ENCODE assay signal across 20 mouse cellular contexts in genomic region chr10:12575849-12576435, GRCm38 (mm10).
DNase-seq lines count a peak whose midpoint lies in the region; ATAC-seq and TF ChIP-seq lines count a peak whose summit lies in the region.
"Had no signal": no experiment of that assay in that cellular context is flagged by ENCODE, and none has a peak within 500 bp of the region (broad histone marks: within the 10 kb centered on the region; RNA-seq: fewer than 3 reads in every experiment).

No protein-coding gene starts in this region.

- H3K27me3 ChIP-seq in embryonic facial prominence, embryonic 10.5 days (replicated peaks; ENCODE audit: low read depth, poor library complexity, severe bottlenecking): no peaks in the 10 kb centered on the region
- H3K27me3 ChIP-seq in embryonic facial prominence, embryonic 11.5 days (ENCODE audit: control insufficient read depth, insufficient read depth, low read length): no peaks in the 10 kb centered on the region
- H3K27me3 ChIP-seq in embryonic facial prominence, embryonic 13.5 days: no peaks in the 10 kb centered on the region
- no peaks in the 10 kb centered on the region for H3K27me3 ChIP-seq in limb, embryonic 14.5 days (ENCODE audit: control insufficient read depth, insufficient read depth, low read length)
- H3K27me3 ChIP-seq in hindbrain, embryonic 12.5 days: no peaks in the 10 kb centered on the region
- no peaks in the 10 kb centered on the region for H3K27me3 ChIP-seq in hindbrain, embryonic 11.5 days (ENCODE audit: control insufficient read depth, insufficient read depth, low read length)
- H3K27me3 ChIP-seq: embryonic facial prominence, embryonic 15.5 days; forebrain, embryonic 12.5 days had no signal

- peak; percentile 77 for ATAC-seq in embryonic facial prominence, embryonic 11.5 days (replicated peaks; ENCODE audit: insufficient number of reproducible peaks, low FRiP score, low TSS enrichment, low read depth)
- ATAC-seq in embryonic facial prominence, embryonic 13.5 days (ENCODE audit: insufficient number of reproducible peaks, insufficient read depth, low FRiP score, low TSS enrichment, low read depth): peak; percentile 66; the same call in 1 of the 2 replicates
- no peak for ATAC-seq in limb, embryonic 14.5 days (ENCODE audit: low FRiP score, low read depth)
- ATAC-seq in hindbrain, embryonic 12.5 days (ENCODE audit: low FRiP score): no peak
- no peak for ATAC-seq in hindbrain, embryonic 11.5 days (ENCODE audit: low FRiP score)
- ATAC-seq: forebrain, embryonic 14.5 days; forebrain, embryonic 16.5 days had no signal

- no peak overlapping the region; the same call in 1 of the 2 replicates for H3K27ac ChIP-seq in embryonic facial prominence, embryonic 10.5 days (replicated peaks)
- H3K27ac ChIP-seq in embryonic facial prominence, embryonic 11.5 days (replicated peaks; ENCODE audit: low read depth, low read length): no peak overlapping the region
- H3K27ac ChIP-seq in embryonic facial prominence, embryonic 13.5 days: peak overlapping the region; percentile 57; the same call in 1 of the 2 replicates
- no peak overlapping the region for H3K27ac ChIP-seq in limb, embryonic 14.5 days (replicated peaks; ENCODE audit: low read depth, low read length)
- no peak overlapping the region for H3K27ac ChIP-seq in hindbrain, embryonic 12.5 days
- H3K27ac ChIP-seq in hindbrain, embryonic 11.5 days (ENCODE audit: low read depth, low read length): no peak overlapping the region
- H3K27ac ChIP-seq: embryonic facial prominence, embryonic 15.5 days; forebrain, embryonic 10.5 days; forebrain, embryonic 12.5 days had no signal

- H3K4me1 ChIP-seq in embryonic facial prominence, embryonic 10.5 days: peaks cover 56% of the 10 kb centered on the region
- H3K4me1 ChIP-seq in embryonic facial prominence, embryonic 11.5 days (ENCODE audit: control insufficient read depth, insufficient read depth, low read length): no peaks in the 10 kb centered on the region
- peaks cover 52% of the 10 kb centered on the region for H3K4me1 ChIP-seq in embryonic facial prominence, embryonic 13.5 days
- peaks cover 12% of the 10 kb centered on the region for H3K4me1 ChIP-seq in limb, embryonic 14.5 days (ENCODE audit: control insufficient read depth, insufficient read depth, low read length)
- H3K4me1 ChIP-seq in hindbrain, embryonic 12.5 days: peaks cover 8% of the 10 kb centered on the region
- H3K4me1 ChIP-seq in hindbrain, embryonic 11.5 days (replicated peaks; ENCODE audit: control insufficient read depth, insufficient read depth, low read length): no peaks in the 10 kb centered on the region; the same call in 1 of the 2 replicates

- H3K9me3 ChIP-seq in embryonic facial prominence, embryonic 10.5 days: no peaks in the 10 kb centered on the region
- no peaks in the 10 kb centered on the region for H3K9me3 ChIP-seq in embryonic facial prominence, embryonic 11.5 days (replicated peaks; ENCODE audit: control insufficient read depth, low read length)
- H3K9me3 ChIP-seq in embryonic facial prominence, embryonic 13.5 days: no peaks in the 10 kb centered on the region
- H3K9me3 ChIP-seq in limb, embryonic 14.5 days (ENCODE audit: control insufficient read depth, low read length): no peaks in the 10 kb centered on the region
- no peaks in the 10 kb centered on the region for H3K9me3 ChIP-seq in hindbrain, embryonic 12.5 days (replicated peaks)
- H3K9me3 ChIP-seq in hindbrain, embryonic 11.5 days (ENCODE audit: control insufficient read depth, low read length): no peaks in the 10 kb centered on the region
- H3K9me3 ChIP-seq: embryonic facial prominence, embryonic 15.5 days; forebrain, embryonic 10.5 days; forebrain, embryonic 12.5 days had no signal

- H3K4me3 ChIP-seq in embryonic facial prominence, embryonic 10.5 days: no peak overlapping the region
- H3K4me3 ChIP-seq in embryonic facial prominence, embryonic 11.5 days (ENCODE audit: low read depth, low read length): no peak overlapping the region
- H3K4me3 ChIP-seq in embryonic facial prominence, embryonic 13.5 days: no peak overlapping the region
- H3K4me3 ChIP-seq in limb, embryonic 14.5 days (replicated peaks; ENCODE audit: low read length): no peak overlapping the region
- H3K4me3 ChIP-seq in hindbrain, embryonic 12.5 days: no peak overlapping the region
- no peak overlapping the region for H3K4me3 ChIP-seq in hindbrain, embryonic 11.5 days (ENCODE audit: low read depth, low read length)
- H3K4me3 ChIP-seq: embryonic facial prominence, embryonic 15.5 days; erythroblast, embryonic 14.5 days; forebrain, embryonic 10.5 days; forebrain, embryonic 12.5 days had no signal

- H3K36me3 ChIP-seq in embryonic facial prominence, embryonic 10.5 days (replicated peaks): no peaks in the 10 kb centered on the region
- no peaks in the 10 kb centered on the region for H3K36me3 ChIP-seq in embryonic facial prominence, embryonic 11.5 days (replicated peaks; ENCODE audit: control insufficient read depth, insufficient read depth, low read depth, low read length)
- H3K36me3 ChIP-seq in embryonic facial prominence, embryonic 13.5 days: no peaks in the 10 kb centered on the region
- no peaks in the 10 kb centered on the region for H3K36me3 ChIP-seq in limb, embryonic 14.5 days (ENCODE audit: control insufficient read depth, insufficient read depth, low read length)
- no peaks in the 10 kb centered on the region for H3K36me3 ChIP-seq in hindbrain, embryonic 12.5 days
- no peaks in the 10 kb centered on the region for H3K36me3 ChIP-seq in hindbrain, embryonic 11.5 days (ENCODE audit: control insufficient read depth, insufficient read depth, low read length)
- H3K36me3 ChIP-seq: embryonic facial prominence, embryonic 15.5 days; forebrain, embryonic 10.5 days; forebrain, embryonic 12.5 days had no signal

- no peak for TF ChIP-seq POLR2A in limb, embryonic 14.5 days (IDR thresholded peaks at IDR 0.05; ENCODE audit: borderline replicate concordance, extremely low read depth, insufficient read depth, insufficient read length)

- WGBS in embryonic facial prominence, embryonic 10.5 days: 61% methylated on average over 8 of the region's 8 CpGs
- WGBS in embryonic facial prominence, embryonic 11.5 days: 54% methylated on average over 8 of the region's 8 CpGs
- 18% methylated on average over 8 of the region's 8 CpGs for WGBS in embryonic facial prominence, embryonic 13.5 days
- WGBS in limb, embryonic 14.5 days: 44% methylated on average over 8 of the region's 8 CpGs
- WGBS in hindbrain, embryonic 12.5 days: 79% methylated on average over 8 of the region's 8 CpGs
- 86% methylated on average over 8 of the region's 8 CpGs for WGBS in hindbrain, embryonic 11.5 days

- no peak overlapping the region for H3K9ac ChIP-seq in embryonic facial prominence, embryonic 11.5 days (replicated peaks; ENCODE audit: low read length)
- no peak overlapping the region for H3K9ac ChIP-seq in embryonic facial prominence, embryonic 13.5 days
- H3K9ac ChIP-seq in limb, embryonic 14.5 days (ENCODE audit: low read depth, low read length, severe bottlenecking): no peak overlapping the region
- no peak overlapping the region for H3K9ac ChIP-seq in hindbrain, embryonic 12.5 days
- no peak overlapping the region for H3K9ac ChIP-seq in hindbrain, embryonic 11.5 days (ENCODE audit: low read depth, low read length)
- H3K9ac ChIP-seq: embryonic facial prominence, embryonic 15.5 days; forebrain, embryonic 12.5 days had no signal

- H3K4me2 ChIP-seq in embryonic facial prominence, embryonic 11.5 days (ENCODE audit: low read depth, low read length): no peak overlapping the region
- no peak overlapping the region; the same call in 1 of the 2 replicates for H3K4me2 ChIP-seq in embryonic facial prominence, embryonic 13.5 days
- H3K4me2 ChIP-seq in limb, embryonic 14.5 days (replicated peaks; ENCODE audit: low read depth, low read length, severe bottlenecking): no peak overlapping the region
- H3K4me2 ChIP-seq in hindbrain, embryonic 12.5 days (replicated peaks): no peak overlapping the region
- no peak overlapping the region for H3K4me2 ChIP-seq in hindbrain, embryonic 11.5 days (replicated peaks; ENCODE audit: low read depth, low read length)
- H3K4me2 ChIP-seq: embryonic facial prominence, embryonic 15.5 days; forebrain, embryonic 12.5 days had no signal

- DNase-seq in embryonic facial prominence, embryonic 10.5 days (ENCODE audit: low spot score): peak; percentile 58
- peak; percentile 85 for DNase-seq in embryonic facial prominence, embryonic 11.5 days (ENCODE audit: low spot score)
- DNase-seq in limb, embryonic 14.5 days (ENCODE audit: low spot score): peak; percentile 48
- no peak for DNase-seq in adrenal gland, postnatal 14 days
- no peak for DNase-seq in hindbrain, embryonic 11.5 days (ENCODE audit: low spot score)
- DNase-seq: adrenal gland, adult 8-10 months; adrenal gland, postnatal 25 days; cerebellum, adult 11 months; cerebellum, adult 18-20 months; cerebellum, adult 9-10 months; cerebellum, postnatal 10 days; cerebellum, postnatal 25 days had no signal

Comparison
In these comparisons a context has a peak if more than half of its experiments do, and no peak if none do; other contexts are left out.
1. DNase-seq: peak in embryonic facial prominence, embryonic 10.5 days (single experiment), embryonic facial prominence, embryonic 11.5 days (single experiment) and limb, embryonic 14.5 days (single experiment); none in adrenal gland, postnatal 14 days (single experiment) and hindbrain, embryonic 11.5 days (single experiment).
2. ATAC-seq: peak in embryonic facial prominence, embryonic 11.5 days (single experiment) and embryonic facial prominence, embryonic 13.5 days (single experiment); none in limb, embryonic 14.5 days (single experiment), hindbrain, embryonic 12.5 days (single experiment) and hindbrain, embryonic 11.5 days (single experiment).